Mouse (Mus musculus) c-Kit-positive CD71-positive TER-119-positive erythroid progenitor cells, embryonic 14.5 days (primary cell): ENCODE data around the gene Cped1.

Source experiments
- DNase-seq: peaks from one replicate; pipeline ENCODE4 v3.0.0-alpha.2; 2013; ENCODE audit warnings: low spot score

The Cped1 gene

GRCm38 (mm10) chr6:21985732-21986540 lies at the start of gene Cped1:
Gene Cped1, plus strand, starts transcription at chr6:21985916.
- DNase-seq: no peak

GRCm38 (mm10) chr6:21937981-21938635 lies 47.6 kb upstream of the Cped1 start:
- no peak for DNase-seq

- DNase-seq: peak; percentile 96
Observed at GRCm38 (mm10) chr6:21949226-21949731, 36.4 kb upstream of the Cped1 start, which contains the start of gene Ing3. Gene Ing3, plus strand, starts transcription at chr6:21949571.

DNA sequence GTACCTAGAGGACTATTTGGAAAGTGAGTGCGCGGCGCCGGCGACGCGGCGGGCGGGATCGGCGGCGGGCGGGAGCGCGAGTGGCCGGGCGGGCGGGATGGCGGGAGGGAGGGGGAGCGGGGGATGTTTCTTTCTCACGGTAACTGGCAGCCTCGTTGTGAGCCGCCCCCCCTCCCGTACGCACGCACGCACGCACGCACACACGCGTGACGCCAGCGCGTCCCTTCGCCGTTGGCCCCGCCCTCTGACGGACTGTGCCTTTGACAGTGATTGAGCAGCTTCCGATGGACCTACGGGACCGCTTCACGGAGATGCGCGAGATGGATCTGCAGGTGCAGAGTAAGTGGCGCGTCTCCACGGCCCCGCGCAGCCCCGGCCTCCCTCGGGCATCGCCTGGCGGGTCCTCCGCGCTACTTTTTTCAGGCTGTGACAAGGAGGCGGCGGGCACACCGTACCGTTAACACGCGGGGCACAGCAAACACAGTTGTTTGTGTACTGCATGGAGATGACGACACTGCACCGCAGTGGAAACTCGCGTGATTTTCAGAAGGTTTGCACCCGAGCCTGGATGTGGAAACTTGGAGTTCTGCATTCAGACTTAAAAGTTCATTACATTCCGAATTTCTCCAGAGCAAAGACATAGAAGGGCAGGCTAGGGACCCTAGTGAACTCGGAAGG lies 35.8 kb upstream of the Cped1 start:
- peak; percentile 91 for DNase-seq

DNA sequence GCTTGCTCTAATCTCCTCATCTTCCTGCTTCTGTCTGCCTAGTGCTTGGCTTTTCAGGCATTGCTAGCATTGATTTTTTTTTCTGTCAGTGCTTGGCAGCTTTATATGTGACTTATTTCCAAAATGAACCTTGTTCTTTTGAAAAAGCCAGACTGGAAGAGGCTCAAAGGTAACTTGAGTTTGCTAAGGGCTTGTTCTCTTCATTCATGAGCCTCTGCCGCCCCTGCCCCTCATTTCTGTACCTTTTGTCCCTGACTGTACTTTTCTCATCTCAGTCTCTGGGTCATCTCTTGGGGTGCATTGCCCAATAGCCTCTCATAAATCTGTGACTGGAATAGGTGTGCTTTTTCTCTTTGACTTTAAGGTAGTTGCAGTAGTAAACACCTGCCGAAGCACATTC lies 35.0 kb upstream of the Cped1 start:
- no peak for DNase-seq

DNA sequence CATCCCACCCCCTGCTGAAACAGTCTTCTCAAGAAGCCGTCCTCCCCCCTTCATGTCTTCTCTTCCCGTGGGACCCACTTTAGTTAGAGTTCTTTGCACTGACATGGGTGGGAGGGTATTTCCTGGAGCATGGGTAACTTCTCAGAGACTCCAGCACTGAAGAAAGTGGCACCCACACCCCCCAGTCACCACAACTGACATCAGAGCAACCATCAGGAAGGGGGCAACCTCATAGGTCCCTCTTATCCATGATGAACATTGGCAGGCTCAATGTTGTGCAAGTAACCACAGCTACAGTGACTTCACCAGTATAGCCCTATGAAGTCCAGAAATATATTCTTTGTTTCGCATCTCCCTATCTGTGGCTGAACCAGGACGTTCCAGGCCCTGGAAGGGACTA lies 30.2 kb upstream of the Cped1 start:
- DNase-seq: no peak

- no peak for DNase-seq
Observed at GRCm38 (mm10) chr6:21958922-21959321, 26.8 kb upstream of the Cped1 start.

DNA sequence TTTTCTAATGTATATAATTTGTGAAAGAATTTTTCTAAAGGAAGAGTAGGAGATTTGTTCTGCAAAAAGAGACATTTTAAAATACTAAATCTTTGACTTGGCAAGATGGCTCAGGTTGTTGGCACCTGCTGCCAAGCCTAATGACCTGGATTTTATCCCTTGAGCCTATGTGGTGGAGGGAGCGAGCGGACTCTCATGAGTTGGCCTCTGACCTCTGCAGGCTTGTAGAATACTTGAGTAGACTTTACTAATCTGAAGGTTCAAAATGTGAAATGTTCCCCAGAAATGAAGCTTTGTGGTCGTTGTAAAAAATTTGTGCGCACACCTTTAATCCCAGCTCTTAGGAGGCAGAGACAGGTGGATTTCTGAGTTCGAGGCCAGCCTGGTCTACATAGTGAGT lies 25.8 kb upstream of the Cped1 start:
- DNase-seq: no peak

GRCm38 (mm10) chr6:21977532-21977931 lies 8.2 kb upstream of the Cped1 start:
- DNase-seq: no peak

DNA sequence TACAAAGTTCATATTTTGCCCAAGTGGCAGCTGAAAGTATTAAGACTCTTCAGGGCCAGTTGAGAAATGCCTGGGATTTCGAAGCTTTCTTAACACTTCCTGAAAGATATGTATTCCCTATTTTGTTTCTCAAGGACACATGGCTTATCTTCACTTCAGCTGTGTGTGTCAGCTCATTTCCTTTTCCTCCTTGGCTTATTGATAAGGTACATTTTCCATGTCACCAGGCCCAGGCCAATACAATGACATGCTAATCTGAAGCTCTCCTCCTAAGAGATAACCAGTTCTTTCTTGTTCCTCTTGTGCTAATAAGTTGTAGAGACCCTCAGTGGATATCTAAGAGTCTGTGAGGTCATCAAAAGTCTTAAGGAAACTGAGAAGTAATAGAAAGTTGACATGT lies 4.6 kb upstream of the Cped1 start:
- no peak for DNase-seq

GRCm38 (mm10) chr6:21984990-21985731 lies 555 bp upstream of the Cped1 start:
- peak; percentile 58 for DNase-seq

- DNase-seq: no peak
Observed at GRCm38 (mm10) chr6:21986660-21987331, 1.1 kb downstream of the Cped1 start.

DNA sequence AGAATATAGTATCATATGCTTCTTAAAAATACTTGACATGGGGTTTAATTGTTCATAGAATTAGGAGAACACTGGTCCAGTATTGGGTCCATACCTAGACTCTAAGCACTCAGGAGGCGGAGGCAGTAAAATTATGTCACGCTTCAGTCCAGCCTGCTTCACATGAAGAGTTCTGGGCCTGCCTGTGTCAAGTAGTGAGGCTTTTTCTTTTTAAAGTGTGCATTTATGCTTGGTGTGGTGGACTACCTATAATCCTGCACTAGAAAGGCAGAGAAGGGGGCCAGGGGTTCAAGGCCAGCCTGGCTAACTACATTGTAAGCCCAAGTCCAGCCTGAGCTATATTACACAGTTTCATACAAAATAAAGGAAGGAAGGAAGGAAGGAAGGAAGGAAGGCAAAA lies 1.8 kb downstream of the Cped1 start:
- DNase-seq: no peak

DNA sequence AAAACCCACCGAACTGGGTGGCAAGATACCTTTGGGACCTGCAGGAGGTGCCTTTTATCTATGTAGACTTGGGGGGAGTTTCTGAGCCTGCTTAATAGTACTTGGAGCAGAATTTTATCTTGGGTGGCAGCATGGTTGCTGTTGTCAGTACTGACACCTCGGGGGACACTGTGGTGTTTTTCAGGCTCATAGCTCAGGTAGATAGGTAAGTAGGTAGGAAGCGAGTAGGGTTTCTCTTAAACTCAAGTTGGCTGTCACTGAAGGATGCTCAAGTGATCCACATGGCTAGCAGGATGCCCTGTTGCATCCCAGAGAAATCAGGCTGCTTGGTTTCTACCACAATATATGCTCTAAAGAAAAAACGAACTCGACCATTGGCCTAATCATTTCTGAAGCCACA lies 2.6 kb downstream of the Cped1 start:
- no peak for DNase-seq

GRCm38 (mm10) chr6:21989081-21989480 lies 3.4 kb downstream of the Cped1 start:
- no peak for DNase-seq

- no peak for DNase-seq
Observed at GRCm38 (mm10) chr6:21990181-21991135, 4.7 kb downstream of the Cped1 start.

GRCm38 (mm10) chr6:21991151-21991550 lies 5.4 kb downstream of the Cped1 start:
- DNase-seq: no peak

DNA sequence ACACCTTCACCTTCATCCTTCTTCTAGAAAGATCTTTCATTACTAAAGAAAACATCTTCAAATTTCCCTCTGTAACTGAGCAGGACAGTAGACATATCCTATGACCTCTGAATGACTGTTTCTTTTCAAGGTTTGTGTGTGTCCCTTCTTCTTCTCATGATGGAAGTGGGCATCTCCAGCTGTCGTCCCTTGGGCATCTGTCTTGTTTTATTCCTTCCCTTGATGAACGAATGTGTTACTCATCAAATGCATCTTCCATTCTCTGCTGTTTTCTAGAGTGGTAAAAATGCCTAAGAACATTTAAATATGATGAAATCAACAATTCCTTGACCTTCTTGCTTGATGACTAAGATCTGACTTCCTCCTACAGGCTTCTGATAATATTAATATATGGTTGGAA lies 7.4 kb downstream of the Cped1 start:
- DNase-seq: no peak

GRCm38 (mm10) chr6:21998131-21998530 lies 12.4 kb downstream of the Cped1 start:
- no peak for DNase-seq

- no peak for DNase-seq
Observed at GRCm38 (mm10) chr6:21999025-21999424, 13.3 kb downstream of the Cped1 start.
